Mouse (Mus musculus) left cerebral cortex, postnatal 14 days (tissue): ENCODE data around the gene Myo9a. TPM values are rescaled to one million over a fixed set of nuclear protein-coding genes. Genes with fewer than 3 reads are reported as not detected.

ENCODE experiments used
- DNase-seq, 2 experiments: peaks; one replicate each; pipeline ENCODE4 v3.0.0; 2021 to 2022; ENCODE audit warnings: low spot score in 2 of 2, mixed read lengths in 1 of 2
- intact Hi-C: fragments of 180-260 bp; cut with DNase I; formaldehyde crosslinking; loops from one replicate; pipeline ENCODE4 v1.15.1; 2025
- total RNA-seq, 2 experiments: library from RNA; stranded (reverse); gene quantifications; 2 replicates each; pipeline ENCODE4 v1.2.3; 2021

Gene Myo9a
- total RNA-seq, 2 experiments from 2014 or later, result 70.3 to 72.8 TPM

DNA sequence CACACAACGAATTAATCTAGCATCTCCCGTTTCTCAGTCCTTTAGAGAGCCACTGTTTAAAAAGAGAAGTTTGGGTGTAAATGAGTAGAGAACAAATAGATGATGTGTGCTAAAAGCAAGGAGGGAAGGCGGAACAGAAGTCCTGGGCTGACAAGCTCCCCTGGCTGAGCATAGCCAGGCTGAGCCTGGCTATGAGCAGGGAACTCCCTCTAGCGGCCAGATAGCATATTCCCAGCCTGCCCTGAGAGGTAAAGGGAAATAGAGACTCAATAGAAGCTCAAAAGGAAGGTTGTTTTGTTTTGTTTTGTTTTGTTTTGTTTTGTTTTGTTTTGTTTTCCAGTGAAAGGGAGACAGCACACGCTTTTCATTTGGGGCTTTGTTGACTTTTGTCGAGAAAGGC, 218.7 kb downstream of the Myo9a start:
- intact Hi-C loops, result loop anchor here (10.0 kb wide), 1 partner anchor 245 kb away; no protein-coding TSS in a partner anchor

DNA sequence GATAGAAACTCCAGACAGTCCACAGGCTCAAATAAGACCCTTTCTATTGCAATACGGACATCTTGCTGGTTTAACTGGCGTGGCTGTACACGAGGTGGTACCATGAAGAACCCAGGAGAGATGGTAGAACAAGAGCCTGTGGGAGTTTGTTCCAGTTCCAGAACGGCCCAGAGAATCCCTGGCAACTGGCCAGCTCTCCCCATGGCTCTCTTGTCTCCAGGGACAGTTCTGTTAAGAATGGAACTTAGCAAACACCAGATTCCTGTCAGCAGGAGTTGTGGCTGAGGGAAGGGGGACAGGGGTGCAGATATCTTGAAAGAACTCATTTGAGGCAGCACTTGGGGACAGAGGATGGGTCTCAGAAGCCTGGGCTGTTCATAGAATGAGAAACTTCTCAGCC, 220.6 kb downstream of the Myo9a start:
- intact Hi-C loops, result no loop called here

More for the DNA sequence above, 218.7 kb downstream of the Myo9a start:
- peak; percentile 77 to 80 for DNase-seq

More for the DNA sequence above, 220.6 kb downstream of the Myo9a start:
- peak in 1 of 2 experiments; percentile 37 for DNase-seq

Other genes starting within 250 kb of the Myo9a start
- gene Hexa, start 211.4 kb upstream of the Myo9a start, total RNA-seq, result 10 to 100 TPM; 40.1 to 43.3 TPM
- gene Tmem202, start 211.0 kb upstream of the Myo9a start, total RNA-seq, result 1 to 10 TPM; 2.0 to 3.5 TPM
- gene Celf6, start 173.0 kb upstream of the Myo9a start, total RNA-seq, result 10 to 100 TPM; 27.1 to 28.5 TPM
- gene Parp6, start 133.6 kb upstream of the Myo9a start, total RNA-seq, result 100 to 1,000 TPM; 184 to 209 TPM
- gene Pkm, start 94.5 kb upstream of the Myo9a start, total RNA-seq, result 100 to 1,000 TPM; 876 TPM
- gene Gramd2, start 70.8 kb upstream of the Myo9a start, total RNA-seq, result 10 to 100 TPM in 1 of 2 experiments, 1 to 10 TPM in 1; 9.6 to 11.0 TPM
- 1 to 10 TPM; 4.8 to 7.5 TPM for gene Senp8, start 186 bp upstream of the Myo9a start, total RNA-seq
- gene Nr2e3, start 209.8 kb downstream of the Myo9a start, total RNA-seq, result not detected